Mouse (Mus musculus): Measurements from ENCODE around the gene Ctsz.

GRCm38 (mm10) chr2:174410222-174410621 is 28.6 kb downstream of the Ctsz start:
- TF ChIP-seq EP300 (IDR thresholded peaks at IDR 0.05; ENCODE audit: low read depth) (no peak), CTCF (IDR thresholded peaks at IDR 0.05; ENCODE audit: low read depth) (no peak)

All from liver, postnatal 0 days (tissue).